Mouse (Mus musculus) right cerebral cortex, postnatal 14 days (tissue): Measurements from ENCODE around the gene Olfr155.

Source experiments
- DNase-seq: peaks from one replicate; pipeline ENCODE4 v3.0.0; 2022

Gene Olfr155

GRCm38 (mm10) chr4:43897209-43897608, 45.8 kb downstream of the Olfr155 start:
- no peak for DNase-seq

DNA sequence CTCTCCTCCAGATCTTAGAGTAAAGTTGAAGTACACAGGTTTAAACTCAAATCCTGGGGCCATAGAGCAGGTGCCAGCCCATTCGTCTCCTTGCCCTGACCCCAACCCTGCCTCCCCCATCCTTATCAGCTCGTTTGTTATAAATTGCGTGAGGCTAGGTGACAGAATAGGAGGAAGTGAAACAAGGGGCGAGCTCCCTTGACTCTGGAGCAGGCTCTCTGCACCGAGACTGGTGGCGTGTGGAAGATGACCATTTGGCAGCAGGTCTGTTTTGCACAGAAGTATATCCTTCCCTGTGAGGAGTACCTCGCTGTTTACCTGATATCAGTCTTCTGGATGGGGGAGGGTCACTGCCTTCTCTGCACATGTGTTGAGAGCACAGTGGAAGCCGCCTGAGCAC, 47.8 kb downstream of the Olfr155 start:
- DNase-seq: no peak

DNA sequence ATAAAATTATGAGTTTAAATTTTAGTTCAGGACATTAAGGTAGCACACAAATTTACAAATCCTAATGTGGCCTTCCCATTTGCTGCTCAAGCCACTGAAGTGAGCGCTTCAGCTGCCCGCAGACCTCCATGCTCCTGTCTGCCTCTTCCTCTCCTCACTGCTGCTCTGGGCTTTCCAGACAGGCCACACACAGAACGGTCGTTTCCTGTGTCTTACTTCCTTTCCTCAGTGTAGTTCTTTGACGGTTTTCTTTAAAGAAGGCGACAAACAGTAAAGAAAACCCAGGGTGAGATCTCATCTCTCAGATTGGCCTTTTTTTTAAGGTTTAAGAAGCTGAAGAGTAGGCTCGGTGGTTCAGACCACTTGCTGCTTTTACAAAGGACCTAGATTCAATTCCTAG, 52.3 kb downstream of the Olfr155 start:
- no peak for DNase-seq

DNA sequence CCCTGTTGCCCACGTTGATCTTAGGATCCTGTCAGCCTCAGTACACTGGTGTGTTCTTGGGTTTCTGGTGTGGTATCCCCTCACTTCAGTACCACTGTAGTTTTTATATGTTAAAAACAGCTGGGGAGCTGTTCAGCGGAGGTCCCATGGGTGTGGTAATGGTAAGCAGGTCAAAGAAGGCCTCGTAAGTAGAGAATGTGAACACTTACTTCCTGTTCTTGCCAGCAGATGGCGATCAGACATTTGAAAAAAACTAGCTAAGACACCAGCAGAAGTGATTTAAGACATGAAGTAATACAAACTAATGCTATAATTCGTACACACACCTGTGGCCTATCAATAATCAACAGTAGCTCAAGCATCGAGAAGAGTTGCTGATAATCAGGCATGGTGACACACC, 55.1 kb downstream of the Olfr155 start:
- peak; percentile 43 for DNase-seq
